Mouse (Mus musculus) kidney, adult 2 months (tissue): Measurements from ENCODE around the gene Dvl3. TPM values are rescaled to one million over a fixed set of nuclear protein-coding genes. Genes with fewer than 3 reads are reported as not detected.
"Not testable (repeated sequence)": the region's sequence is repeated elsewhere in the genome, so short reads cannot be mapped to it uniquely, and the experiment has no call there.

Experiments used
- DNase-seq: peaks from one replicate; pipeline ENCODE4 v3.0.0; 2021
- H3K27ac ChIP-seq: fragments of 200-500 bp; 2 replicates; pipeline ENCODE4 v1.5.1; 2012; ENCODE audit warnings: low read depth, low read length, control low read depth, inconsistent platforms; ENCODE audit not compliant: insufficient read depth
- H3K27me3 ChIP-seq: fragments of 200-500 bp; replicated peaks from 2 replicates; pipeline ENCODE4 v1.6.1; 2012; ENCODE audit warnings: mild to moderate bottlenecking, moderate library complexity, low read length, inconsistent platforms; ENCODE audit not compliant: control insufficient read depth, insufficient read depth
- H3K36me3 ChIP-seq: fragments of 200-500 bp; 2 replicates; pipeline ENCODE4 v1.6.1; 2012; ENCODE audit warnings: mild to moderate bottlenecking, moderate library complexity, low read length, inconsistent platforms; ENCODE audit not compliant: control insufficient read depth, insufficient read depth
- H3K4me1 ChIP-seq: fragments of 200-500 bp; 2 replicates; pipeline ENCODE4 v1.6.1; 2011; ENCODE audit warnings: low read length; ENCODE audit not compliant: control insufficient read depth, insufficient read depth
- H3K4me3 ChIP-seq: fragments of 200-500 bp; 2 replicates; pipeline ENCODE4 v1.5.1; 2011; ENCODE audit warnings: mild to moderate bottlenecking, low read depth, low read length, control low read depth; ENCODE audit not compliant: insufficient read depth
- CTCF ChIP-seq: fragments of 200-500 bp; conservative IDR thresholded peaks from 2 replicates; pipeline ENCODE4 v1.5.1; 2011; ENCODE audit warnings: low read depth, mild to moderate bottlenecking, control low read depth, low read length, moderate library complexity, mixed read lengths; ENCODE audit not compliant: insufficient read depth, insufficient read length
- POLR2A ChIP-seq: fragments of 200-500 bp; IDR thresholded peaks from one replicate; pipeline ENCODE4 v1.6.1; 2011; ENCODE audit warnings: low read depth, low read length, control low read depth
- WGBS: fragments of 180-500 bp; shearing (Covaris S2); methylation state at CpG from one replicate; pipeline ENCODE4 v1.1.7; 2018; 5-methylcytosine and 5-hydroxymethylcytosine counted together
- polyA plus RNA-seq: library from polyadenylated mRNA; depleted of rRNA; stranded (reverse); fragments of >200 nt; gene quantifications from 2 replicates; pipeline ENCODE4 v1.2.3, GENCODE M21; 2012

Gene Dvl3
- polyA plus RNA-seq, 1 experiment = 37.4 TPM

DNA sequence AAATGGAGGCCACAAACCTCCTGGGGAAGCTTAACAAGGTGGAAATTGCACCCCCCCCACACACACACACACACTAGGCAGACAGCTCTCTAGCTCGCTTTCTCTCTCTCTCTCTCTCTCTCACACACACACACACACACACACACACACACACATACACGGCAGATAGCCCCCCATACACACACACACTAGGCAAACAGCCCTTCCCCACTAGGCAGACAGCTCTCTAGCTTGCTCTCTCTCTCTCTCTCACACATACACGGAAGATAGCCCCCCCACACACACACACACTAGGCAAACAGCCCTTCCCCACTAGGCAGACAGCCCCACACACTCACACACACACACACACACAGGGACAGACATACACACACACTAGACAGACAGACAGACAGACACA lies 39.5 kb upstream of the Dvl3 start:
- WGBS = 64% methylated on average over 3 of the region's 3 CpGs
- no peak for DNase-seq
- Histone ChIP-seq H3K4me3 (no peak overlapping the region), H3K36me3 (no peaks in the 10 kb centered on the region), H3K4me1 (peaks cover 8% of the 10 kb centered on the region), H3K27ac (peak overlapping the region; percentile 20; the same call in 1 of the 2 replicates), H3K27me3 (no peaks in the 10 kb centered on the region)
- no peak for TF ChIP-seq POLR2A
- TF ChIP-seq CTCF = no peak

DNA sequence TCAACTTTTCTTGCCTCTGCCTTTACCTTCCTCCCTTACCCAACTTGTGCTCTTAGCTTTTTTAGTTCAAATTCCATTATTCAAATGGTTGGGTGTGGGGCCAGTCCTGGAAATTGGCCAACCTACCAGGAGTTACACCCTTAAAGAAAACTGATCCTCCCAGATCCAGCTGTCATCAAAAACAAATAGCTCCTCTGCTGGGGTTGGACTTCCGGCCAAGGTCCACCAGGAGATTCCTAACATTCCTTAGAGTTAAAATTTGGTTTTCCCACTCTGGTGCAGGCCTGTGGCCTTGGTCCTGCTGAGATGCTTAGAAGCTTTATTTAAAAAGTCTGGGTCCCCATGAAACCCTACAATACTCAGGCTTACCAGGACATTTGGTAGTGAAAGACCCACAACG lies 38.3 kb upstream of the Dvl3 start:
- Histone ChIP-seq H3K4me1 (peaks cover 8% of the 10 kb centered on the region), H3K27ac (peak overlapping the region; percentile 39; the same call in 1 of the 2 replicates), H3K4me3 (no peak overlapping the region), H3K36me3 (no peaks in the 10 kb centered on the region), H3K27me3 (no peaks in the 10 kb centered on the region)
- DNase-seq = peak; percentile 89
- 34% methylated on average over 2 of the region's 2 CpGs for WGBS
- no peak for TF ChIP-seq CTCF
- no peak for TF ChIP-seq POLR2A

DNA sequence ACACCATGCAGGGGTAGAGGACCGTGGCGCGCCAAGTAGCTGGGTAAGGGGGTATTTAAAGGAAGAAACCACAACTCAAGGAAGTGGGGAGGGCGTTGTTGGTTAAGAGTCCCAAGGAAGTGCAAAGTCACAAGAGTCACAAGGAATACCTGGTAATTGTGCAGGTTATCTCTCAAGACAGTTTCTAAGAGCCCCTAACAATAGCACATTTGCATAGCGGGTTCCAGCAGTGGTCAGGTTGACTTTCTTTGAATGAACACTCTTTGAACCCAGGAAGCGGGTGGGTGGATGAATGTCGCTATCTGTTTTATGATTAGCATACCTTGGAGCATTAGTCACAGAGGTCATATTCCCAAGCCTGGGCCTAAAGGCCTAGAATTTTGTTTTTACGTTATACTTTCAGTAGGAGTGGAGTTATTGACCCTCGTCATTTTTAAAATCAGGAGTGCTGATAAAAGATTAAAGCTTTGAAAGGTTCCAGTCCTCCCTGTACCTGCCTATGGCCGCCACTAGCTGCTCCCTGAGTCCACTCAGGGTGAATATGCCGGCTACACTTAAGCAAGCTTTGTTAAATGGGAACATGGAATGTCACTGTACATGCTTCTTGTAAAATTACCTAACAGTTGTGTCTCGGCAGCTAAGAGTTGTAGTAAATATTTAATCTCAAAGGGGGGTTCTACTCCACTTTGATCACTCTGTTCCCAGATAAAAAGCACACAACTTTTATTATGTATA lies 37.6 kb upstream of the Dvl3 start:
- peak overlapping the region; percentile 39; the same call in 1 of the 2 replicates for H3K27ac ChIP-seq
- not testable (repeated sequence) for DNase-seq, H3K36me3 ChIP-seq, H3K27me3 ChIP-seq, H3K4me1 ChIP-seq, H3K4me3 ChIP-seq
- WGBS = 75% methylated on average over 12 of the region's 12 CpGs

DNA sequence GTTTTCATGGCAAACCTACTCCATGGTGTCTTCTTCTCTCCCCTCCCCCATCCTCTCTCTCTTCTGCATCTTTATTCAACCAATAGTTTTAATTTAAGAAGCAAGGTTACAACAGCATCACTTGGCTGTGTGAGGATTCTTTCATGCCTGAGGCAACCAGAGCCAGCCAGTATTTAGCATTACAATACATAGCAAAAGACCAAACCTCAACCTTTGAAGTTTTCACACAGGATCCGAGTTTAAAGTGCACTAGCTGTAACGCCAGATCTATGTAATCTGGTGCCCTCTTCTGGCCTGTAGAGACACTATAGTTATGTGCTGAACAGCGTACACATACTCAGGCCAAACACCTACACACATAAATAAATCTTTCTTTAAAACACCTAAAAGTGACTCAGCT lies 36.7 kb upstream of the Dvl3 start:
- Histone ChIP-seq H3K27ac (no peak overlapping the region), H3K4me1 (peaks cover 8% of the 10 kb centered on the region), H3K4me3 (no peak overlapping the region), H3K27me3 (no peaks in the 10 kb centered on the region), H3K36me3 (no peaks in the 10 kb centered on the region)
- TF ChIP-seq CTCF = peak; percentile 29; the same call in 1 of the 2 replicates
- no peak for TF ChIP-seq POLR2A
- peak; percentile 68 for DNase-seq
- 15% methylated on average over 3 of the region's 3 CpGs for WGBS

DNA sequence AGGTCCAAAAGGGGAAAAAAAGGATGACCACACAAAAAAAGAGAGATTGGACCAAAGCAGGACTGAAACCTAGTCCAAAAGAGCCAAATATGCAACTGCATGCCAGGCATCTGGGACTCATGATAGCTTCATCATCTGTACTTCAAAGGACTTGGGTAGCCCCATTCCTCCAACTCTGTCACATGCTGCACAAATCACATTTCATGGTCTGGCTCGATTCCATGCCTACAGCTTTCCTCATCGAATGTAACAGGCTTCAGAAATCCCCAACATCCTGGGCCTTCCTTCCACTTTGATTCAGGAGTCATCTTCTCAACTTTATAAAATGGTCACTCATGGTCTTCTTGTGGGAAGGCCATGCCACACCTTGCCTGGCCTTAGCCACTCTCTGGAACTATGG lies 35.0 kb upstream of the Dvl3 start:
- H3K36me3 ChIP-seq = no peaks in the 10 kb centered on the region
- H3K27me3 ChIP-seq = no peaks in the 10 kb centered on the region
- WGBS = 68% methylated on average over 2 of the region's 2 CpGs
- TF ChIP-seq POLR2A (no peak), CTCF (no peak)
- H3K27ac ChIP-seq = no peak overlapping the region
- no peak for DNase-seq
- H3K4me1 ChIP-seq = peaks cover 14% of the 10 kb centered on the region
- no peak overlapping the region for H3K4me3 ChIP-seq

DNA sequence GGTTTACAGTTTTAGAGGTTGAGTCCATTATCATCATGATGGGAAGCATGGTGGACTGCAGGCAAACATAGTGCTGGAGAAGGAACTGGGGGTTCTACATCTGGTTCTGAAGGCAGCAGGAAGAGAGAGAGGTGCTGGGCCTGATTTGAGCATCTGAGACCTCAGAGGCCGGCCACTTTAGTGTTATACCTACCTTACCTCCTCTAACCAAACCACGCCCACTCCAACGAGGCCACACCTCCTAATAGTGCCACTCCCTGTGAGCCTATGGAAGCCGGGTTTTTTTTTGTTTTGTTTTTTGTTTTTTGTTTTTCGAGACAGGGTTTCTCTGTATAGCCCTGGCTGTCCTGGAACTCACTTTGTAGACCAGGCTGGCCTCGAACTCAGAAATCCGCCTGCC lies 33.1 kb upstream of the Dvl3 start:
- 94% methylated on average over 7 of the region's 7 CpGs for WGBS
- H3K4me3 ChIP-seq, H3K36me3 ChIP-seq, H3K4me1 ChIP-seq, H3K27me3 ChIP-seq, H3K27ac ChIP-seq, DNase-seq: not testable (repeated sequence)

DNA sequence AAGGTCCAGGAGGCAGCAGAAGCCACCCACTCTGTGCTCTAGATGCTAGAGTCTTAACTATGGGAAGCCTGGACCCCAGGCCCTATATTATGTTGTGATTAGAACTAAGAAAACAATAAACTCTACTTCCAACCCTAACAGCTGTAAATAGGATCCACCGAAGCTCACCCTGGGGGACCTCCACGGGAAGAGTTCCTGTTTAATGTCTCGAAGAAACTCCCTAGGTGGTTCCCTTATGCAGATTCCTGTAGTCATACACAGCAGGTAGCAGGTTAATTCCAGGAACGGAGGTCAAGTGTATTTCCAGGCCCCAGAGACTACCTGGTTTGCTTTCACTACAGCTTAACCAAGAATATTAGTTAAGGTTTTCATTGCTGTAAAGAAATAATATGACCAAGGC lies 31.7 kb upstream of the Dvl3 start:
- Histone ChIP-seq H3K36me3 (no peaks in the 10 kb centered on the region), H3K27me3 (no peaks in the 10 kb centered on the region), H3K4me1 (peaks cover 8% of the 10 kb centered on the region; the same call in 1 of the 2 replicates), H3K27ac (no peak overlapping the region), H3K4me3 (no peak overlapping the region)
- TF ChIP-seq CTCF = no peak
- no peak for TF ChIP-seq POLR2A
- WGBS = 47% methylated on average over 4 of the region's 4 CpGs
- no peak for DNase-seq
